Mouse (Mus musculus) liver, embryonic 15.5 days (tissue): Measurements from ENCODE around the gene Ppp1r14d. TPM values are rescaled to one million over a fixed set of nuclear protein-coding genes. Genes with fewer than 3 reads are reported as not detected.
A peak's percentile ranks its signal among the peaks of the same experiment; 100 is the strongest.

Source experiments
- ATAC-seq: fragments of 200-750 bp; cut with Nextera tagmentation; 2 replicates; pipeline ENCODE4 v1.8.0; 2017; ENCODE audit warnings: moderate number of reproducible peaks, mild to moderate bottlenecking, moderate library complexity; ENCODE audit not compliant: insufficient read depth
- H3K27ac ChIP-seq: fragments of 300-500 bp; sonication (generic); replicated peaks from 2 replicates; pipeline ENCODE4 v1.5.1; 2015; ENCODE audit warnings: mild to moderate bottlenecking, inconsistent platforms
- H3K27me3 ChIP-seq: fragments of 300-500 bp; sonication (generic); 2 replicates; pipeline ENCODE4 v1.6.1; 2015; ENCODE audit warnings: mild to moderate bottlenecking, inconsistent platforms
- H3K36me3 ChIP-seq: fragments of 300-500 bp; sonication (generic); replicated peaks from 2 replicates; pipeline ENCODE4 v1.6.1; 2015; ENCODE audit warnings: moderate library complexity, mild to moderate bottlenecking, inconsistent platforms
- H3K4me1 ChIP-seq: fragments of 300-500 bp; sonication (generic); replicated peaks from 2 replicates; pipeline ENCODE4 v1.6.1; 2015; ENCODE audit warnings: inconsistent platforms
- H3K4me2 ChIP-seq: fragments of 300-500 bp; sonication (generic); 2 replicates; pipeline ENCODE4 v1.6.1; 2015; ENCODE audit warnings: moderate library complexity, mild to moderate bottlenecking, inconsistent platforms
- H3K4me3 ChIP-seq: fragments of 300-500 bp; sonication (generic); replicated peaks from 2 replicates; pipeline ENCODE4 v1.5.1; 2015; ENCODE audit warnings: mild to moderate bottlenecking, inconsistent platforms
- H3K9ac ChIP-seq: fragments of 300-500 bp; sonication (generic); 2 replicates; pipeline ENCODE4 v1.6.1; 2015; ENCODE audit warnings: moderate library complexity, mild to moderate bottlenecking, inconsistent platforms
- H3K9me3 ChIP-seq: fragments of 300-500 bp; sonication (generic); replicated peaks from 2 replicates; pipeline ENCODE4 v1.6.1; 2016; ENCODE audit warnings: inconsistent platforms
- WGBS: fragments of 180-500 bp; shearing (Covaris S2); methylation state at CpG from one replicate; pipeline ENCODE4 v1.1.7; 2015; ENCODE audit warnings: mixed read lengths; ENCODE audit not compliant: insufficient replicate concordance; 5-methylcytosine and 5-hydroxymethylcytosine counted together
- polyA plus RNA-seq: library from polyadenylated mRNA; unstranded; fragments of >200 nt; fragmentation: Nextera tagmentation; extraction: Ambion mirVana; gene quantifications from 2 replicates; pipeline ENCODE4 v1.2.1, GENCODE M21; 2015

Gene Ppp1r14d
- polyA plus RNA-seq = 0.20 TPM in 1 of 2 replicates, not detected in the other

- Histone ChIP-seq H3K27ac (no peak within 1 kb of the TSS), H3K4me1 (no peaks in the 10 kb centered on the region), H3K9me3 (no peaks in the 10 kb centered on the region), H3K27me3 (peaks cover 25% of the 10 kb centered on the region), H3K9ac (no peak within 1 kb of the TSS), H3K4me2 (no peak within 1 kb of the TSS), H3K4me3 (no peak within 1 kb of the TSS), H3K36me3 (no peaks in the 10 kb centered on the region)
- 59% methylated on average over 6 of the region's 6 CpGs for WGBS
- ATAC-seq = no peak
Measured at GRCm38 (mm10) chr2:119229775-119230704, at the start of gene Ppp1r14d. Ppp1r14d (minus strand) TSS chr2:119229906.

GRCm38 (mm10) chr2:119277810-119278209, 48.1 kb upstream of the Ppp1r14d start:
- no peaks in the 10 kb centered on the region for H3K9me3 ChIP-seq
- 0 out of 2 replicates have a peak, but pooled peaks cover 3% of the 10 kb centered on the region for H3K4me1 ChIP-seq
- WGBS = 77% methylated on average over 23 of the region's 23 CpGs
- H3K4me3 ChIP-seq = no peak overlapping the region
- H3K4me2 ChIP-seq = no peak overlapping the region
- no peak for ATAC-seq
- H3K36me3 ChIP-seq = no peaks in the 10 kb centered on the region
- 0 out of 2 replicates have a peak, but pooled peaks cover 9% of the 10 kb centered on the region for H3K27me3 ChIP-seq
- no peak overlapping the region for H3K9ac ChIP-seq
- H3K27ac ChIP-seq = no peak overlapping the region

- no peak overlapping the region for H3K4me2 ChIP-seq
- H3K4me3 ChIP-seq = no peak overlapping the region
- H3K27me3 ChIP-seq = peaks cover 12% of the 10 kb centered on the region; the same call in 1 of the 2 replicates
- H3K9me3 ChIP-seq = no peaks in the 10 kb centered on the region
- no peak for ATAC-seq
- WGBS = 53% methylated on average over 7 of the region's 7 CpGs
- H3K4me1 ChIP-seq = 0 out of 2 replicates have a peak, but pooled peaks cover under 1% of the 10 kb centered on the region
- no peak overlapping the region for H3K27ac ChIP-seq
- no peaks in the 10 kb centered on the region for H3K36me3 ChIP-seq
- H3K9ac ChIP-seq = no peak overlapping the region
Measured at GRCm38 (mm10) chr2:119276926-119277325, 47.2 kb upstream of the Ppp1r14d start.

GRCm38 (mm10) chr2:119274126-119274525, 44.4 kb upstream of the Ppp1r14d start:
- WGBS = 61% methylated on average over 1 of the region's 1 CpGs
- Histone ChIP-seq H3K36me3 (no peaks in the 10 kb centered on the region), H3K4me2 (no peak overlapping the region), H3K9ac (no peak overlapping the region), H3K9me3 (no peaks in the 10 kb centered on the region), H3K4me3 (no peak overlapping the region), H3K4me1 (peaks cover 9% of the 10 kb centered on the region), H3K27ac (no peak overlapping the region), H3K27me3 (peaks cover 36% of the 10 kb centered on the region)
- no peak for ATAC-seq

GRCm38 (mm10) chr2:119270643-119271331, 41.1 kb upstream of the Ppp1r14d start, which contains the start of gene Rhov:
Rhov (minus strand) TSS chr2:119271272.
- Histone ChIP-seq H3K27ac (no peak within 1 kb of the TSS), H3K4me1 (peaks cover 9% of the 10 kb centered on the region), H3K4me2 (peak within 1 kb of the TSS; percentile 88), H3K36me3 (no peaks in the 10 kb centered on the region), H3K9ac (peak within 1 kb of the TSS; percentile 21; the same call in 1 of the 2 replicates), H3K4me3 (peak within 1 kb of the TSS; percentile 58), H3K27me3 (peaks cover 49% of the 10 kb centered on the region), H3K9me3 (no peaks in the 10 kb centered on the region)
- 1% methylated on average over 49 of the region's 49 CpGs for WGBS
- ATAC-seq = peak; percentile 62; the same call in 1 of the 2 replicates

GRCm38 (mm10) chr2:119270286-119270642, 40.6 kb upstream of the Ppp1r14d start:
- Histone ChIP-seq H3K9ac (no peak overlapping the region), H3K9me3 (no peaks in the 10 kb centered on the region), H3K27me3 (peaks cover 48% of the 10 kb centered on the region), H3K36me3 (no peaks in the 10 kb centered on the region), H3K4me1 (peaks cover 9% of the 10 kb centered on the region), H3K4me2 (peak overlapping the region; percentile 88), H3K27ac (no peak overlapping the region), H3K4me3 (no peak overlapping the region)
- no peak for ATAC-seq
- 45% methylated on average over 9 of the region's 9 CpGs for WGBS

GRCm38 (mm10) chr2:119263813-119264212, 34.1 kb upstream of the Ppp1r14d start:
- 46% methylated on average over 5 of the region's 5 CpGs for WGBS
- no peaks in the 10 kb centered on the region for H3K36me3 ChIP-seq
- no peak overlapping the region for H3K4me2 ChIP-seq
- H3K9ac ChIP-seq = no peak overlapping the region
- peaks cover 15% of the 10 kb centered on the region; the same call in 1 of the 2 replicates for H3K27me3 ChIP-seq
- H3K27ac ChIP-seq = no peak overlapping the region
- ATAC-seq = no peak
- H3K4me3 ChIP-seq = no peak overlapping the region
- no peaks in the 10 kb centered on the region for H3K9me3 ChIP-seq
- 0 out of 2 replicates have a peak, but pooled peaks cover 5% of the 10 kb centered on the region for H3K4me1 ChIP-seq

- H3K27me3 ChIP-seq = peaks cover 14% of the 10 kb centered on the region; the same call in 1 of the 2 replicates
- H3K9ac ChIP-seq = no peak overlapping the region
- H3K4me3 ChIP-seq = 0 out of 2 replicates have a peak overlapping the region, but pooled peaks have one; percentile 7
- H3K4me1 ChIP-seq = 0 out of 2 replicates have a peak, but pooled peaks cover 5% of the 10 kb centered on the region
- H3K36me3 ChIP-seq = no peaks in the 10 kb centered on the region
- no peaks in the 10 kb centered on the region for H3K9me3 ChIP-seq
- ATAC-seq = no peak
- H3K4me2 ChIP-seq = no peak overlapping the region
- 19% methylated on average over 8 of the region's 8 CpGs for WGBS
- no peak overlapping the region for H3K27ac ChIP-seq
Measured at GRCm38 (mm10) chr2:119262978-119263377, 33.3 kb upstream of the Ppp1r14d start.

- Histone ChIP-seq H3K27ac (no peak overlapping the region), H3K4me1 (0 out of 2 replicates have a peak, but pooled peaks cover 5% of the 10 kb centered on the region), H3K4me3 (no peak overlapping the region), H3K9me3 (no peaks in the 10 kb centered on the region), H3K9ac (no peak overlapping the region), H3K27me3 (peaks cover 15% of the 10 kb centered on the region; the same call in 1 of the 2 replicates), H3K36me3 (no peaks in the 10 kb centered on the region), H3K4me2 (no peak overlapping the region)
- no peak for ATAC-seq
- 44% methylated on average over 2 of the region's 2 CpGs for WGBS
Measured at GRCm38 (mm10) chr2:119261326-119261725, 31.6 kb upstream of the Ppp1r14d start.

- Histone ChIP-seq H3K27me3 (peaks cover 16% of the 10 kb centered on the region), H3K4me2 (no peak overlapping the region)
- WGBS = 49% methylated on average over 1 of the region's 1 CpGs
Measured at GRCm38 (mm10) chr2:119260518-119260917, 30.8 kb upstream of the Ppp1r14d start.

GRCm38 (mm10) chr2:119254976-119255375, 25.3 kb upstream of the Ppp1r14d start:
- Histone ChIP-seq H3K36me3 (no peaks in the 10 kb centered on the region), H3K9ac (no peak overlapping the region), H3K27me3 (peaks cover 31% of the 10 kb centered on the region), H3K4me3 (no peak overlapping the region), H3K9me3 (no peaks in the 10 kb centered on the region), H3K4me2 (no peak overlapping the region), H3K4me1 (peaks cover 9% of the 10 kb centered on the region), H3K27ac (no peak overlapping the region)
- 28% methylated on average over 7 of the region's 7 CpGs for WGBS
- no peak for ATAC-seq

More at GRCm38 (mm10) chr2:119260518-119260917, 30.8 kb upstream of the Ppp1r14d start:
- no peaks in the 10 kb centered on the region for H3K36me3 ChIP-seq
- H3K4me3 ChIP-seq = no peak overlapping the region
- H3K27ac ChIP-seq = no peak overlapping the region
- ATAC-seq = no peak
- 0 out of 2 replicates have a peak, but pooled peaks cover 5% of the 10 kb centered on the region for H3K4me1 ChIP-seq
- no peak overlapping the region for H3K9ac ChIP-seq
- no peaks in the 10 kb centered on the region for H3K9me3 ChIP-seq
